Mouse (Mus musculus) heart, postnatal 4 days (tissue): ENCODE results near the gene Matn4. TPM values are rescaled to one million over a fixed set of nuclear protein-coding genes. Genes with fewer than 3 reads are reported as not detected.
A peak's percentile ranks its signal among the peaks of the same experiment; 100 is the strongest.

Experiments used
- DNase-seq: peaks from one replicate; pipeline ENCODE4 v3.0.0; 2021
- total RNA-seq, 2 experiments: library from RNA; stranded (reverse); gene quantifications; 2 replicates each; pipeline ENCODE4 v1.2.3; 2021

The Matn4 gene
- total RNA-seq, 2 experiments from 2014 or later, result 1.8 TPM

- DNase-seq, result peak; percentile 80
Observed at GRCm38 (mm10) chr2:164407708-164408107, 2.7 kb upstream of the Matn4 start.

GRCm38 (mm10) chr2:164405519-164405918, 559 bp upstream of the Matn4 start:
- DNase-seq, result no peak

GRCm38 (mm10) chr2:164404082-164404990, 624 bp downstream of the Matn4 start:
- peak; percentile 64 for DNase-seq

- no peak for DNase-seq
Observed at GRCm38 (mm10) chr2:164403396-164404081, 1.4 kb downstream of the Matn4 start.

GRCm38 (mm10) chr2:164402906-164403305, 2.1 kb downstream of the Matn4 start, which contains the start of gene Rbpjl:
Rbpjl (plus strand) TSS chr2:164403141.
- DNase-seq, result peak; percentile 83

GRCm38 (mm10) chr2:164396911-164397310, 8.0 kb downstream of the Matn4 start:
- DNase-seq, result no peak

GRCm38 (mm10) chr2:164396076-164396475, 8.9 kb downstream of the Matn4 start:
- DNase-seq, result no peak

GRCm38 (mm10) chr2:164393126-164393525, 11.8 kb downstream of the Matn4 start:
- no peak for DNase-seq

- peak; percentile 91 for DNase-seq
Observed at GRCm38 (mm10) chr2:164389499-164389898, 15.5 kb downstream of the Matn4 start.

GRCm38 (mm10) chr2:164389020-164389419, 15.9 kb downstream of the Matn4 start, which contains the start of gene Slpi:
Slpi (minus strand) TSS chr2:164389095.
- DNase-seq, result peak; percentile 24

GRCm38 (mm10) chr2:164386953-164387352, 18.0 kb downstream of the Matn4 start:
- peak; percentile 47 for DNase-seq

GRCm38 (mm10) chr2:164385927-164386763, 18.8 kb downstream of the Matn4 start:
- DNase-seq, result peak; percentile 47

- DNase-seq, result no peak
Observed at GRCm38 (mm10) chr2:164383656-164384399, 21.1 kb downstream of the Matn4 start.

GRCm38 (mm10) chr2:164382971-164383370, 22.0 kb downstream of the Matn4 start:
- DNase-seq, result no peak

- DNase-seq, result no peak
Observed at GRCm38 (mm10) chr2:164381726-164382125, 23.2 kb downstream of the Matn4 start.

GRCm38 (mm10) chr2:164377478-164378426, 27.2 kb downstream of the Matn4 start:
- no peak for DNase-seq

- DNase-seq, result no peak
Observed at GRCm38 (mm10) chr2:164373187-164373586, 31.8 kb downstream of the Matn4 start.

- no peak for DNase-seq
Observed at GRCm38 (mm10) chr2:164372408-164373053, 32.4 kb downstream of the Matn4 start.

GRCm38 (mm10) chr2:164371371-164371770, 33.6 kb downstream of the Matn4 start:
- no peak for DNase-seq

- no peak for DNase-seq
Observed at GRCm38 (mm10) chr2:164368620-164369105, 36.3 kb downstream of the Matn4 start.
